Comparison of ENCODE assay signal across 8 mouse cellular contexts in the genomic region with DNA sequence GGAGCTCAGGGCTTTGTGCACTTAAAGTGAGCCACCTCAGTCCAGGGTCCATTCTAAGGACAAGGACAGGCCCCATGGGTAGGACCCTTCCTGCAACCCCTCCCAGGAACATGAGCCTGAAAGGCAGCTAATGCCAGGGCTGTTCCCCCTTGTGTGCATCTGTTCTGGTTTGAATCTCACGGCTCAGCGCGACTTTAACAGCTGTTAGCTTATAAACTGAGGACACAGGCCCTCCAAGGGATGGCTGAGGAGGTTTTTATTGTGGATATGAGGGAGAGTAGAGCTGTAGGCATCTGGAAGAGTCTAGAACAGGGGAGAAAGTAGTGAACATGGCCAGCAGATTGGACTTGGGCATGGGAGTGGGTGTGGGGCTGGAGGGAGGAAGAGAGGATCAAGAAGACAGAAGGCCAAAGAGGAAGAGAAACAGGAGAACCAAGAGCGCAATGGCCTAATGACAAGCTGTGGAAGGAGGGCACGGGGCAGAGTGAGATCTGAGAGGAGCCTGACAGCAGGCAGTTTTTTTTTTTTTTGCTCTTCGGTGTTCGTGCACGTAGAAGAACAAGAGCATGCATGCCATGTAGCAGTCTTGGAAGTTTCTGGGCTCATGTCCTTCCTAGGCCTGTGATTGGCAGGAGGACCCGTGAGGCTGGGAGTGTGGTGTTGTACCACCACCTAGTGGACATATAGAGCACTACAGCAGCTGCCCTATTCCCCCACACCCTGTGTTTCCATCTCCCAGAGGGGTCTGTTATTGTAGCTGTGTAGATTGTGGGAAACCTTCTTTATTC.
DNase-seq lines count a peak whose midpoint lies in the region; ATAC-seq and TF ChIP-seq lines count a peak whose summit lies in the region.

No protein-coding gene starts in this region.

- TF ChIP-seq CTCF in forebrain, postnatal 0 days (IDR thresholded peaks at IDR 0.05; ENCODE audit: low read depth): peak; percentile 98
- TF ChIP-seq CTCF in spleen, adult 2 months (IDR thresholded peaks at IDR 0.05; ENCODE audit: extremely low read depth, insufficient read depth, insufficient read length, insufficient replicate concordance): peak; percentile 87; the same call in 1 of the 2 replicates

- no peaks in the 10 kb centered on the region for H3K36me3 ChIP-seq in forebrain, postnatal 0 days (ENCODE audit: insufficient read depth)
- H3K36me3 ChIP-seq in macrophage (ENCODE audit: inconsistent target): no peaks in the 10 kb centered on the region
- no peaks in the 10 kb centered on the region for H3K36me3 ChIP-seq in spleen, adult 2 months (ENCODE audit: control insufficient read depth, insufficient read depth, low read length)

- peaks cover 80% of the 10 kb centered on the region for H3K79me2 ChIP-seq in macrophage (ENCODE audit: inconsistent target)

- peak overlapping the region; percentile 29; the same call in 1 of the 2 replicates for H3K27ac ChIP-seq in forebrain, postnatal 0 days (ENCODE audit: low read depth, low read length)
- peak overlapping the region; percentile 31 for H3K27ac ChIP-seq in macrophage
- no peak overlapping the region for H3K27ac ChIP-seq in spleen, adult 2 months (ENCODE audit: insufficient read depth, low read length)

- no peak overlapping the region for H3K4me2 ChIP-seq in forebrain, postnatal 0 days (ENCODE audit: low read depth)

- WGBS in forebrain, postnatal 0 days: 29% methylated on average over 9 of the region's 9 CpGs
- 29% methylated on average over 9 of the region's 9 CpGs for WGBS in macrophage (ENCODE audit: missing documents)
- WGBS in spleen, adult 2 months: 39% methylated on average over 9 of the region's 9 CpGs

- H3K9ac ChIP-seq in forebrain, postnatal 0 days: no peak overlapping the region

- H3K9me3 ChIP-seq in forebrain, postnatal 0 days (ENCODE audit: low read length): no peaks in the 10 kb centered on the region

- peaks cover 19% of the 10 kb centered on the region; the same call in 1 of the 2 replicates for H3K4me1 ChIP-seq in forebrain, postnatal 0 days (ENCODE audit: insufficient read depth)
- peaks cover 9% of the 10 kb centered on the region for H3K4me1 ChIP-seq in spleen, adult 2 months (ENCODE audit: control insufficient read depth, insufficient read depth, insufficient read length)

- ATAC-seq in forebrain, postnatal 0 days: peak; percentile 68

- no peaks in the 10 kb centered on the region for H3K27me3 ChIP-seq in forebrain, postnatal 0 days (ENCODE audit: insufficient read depth, low read length)
- no peaks in the 10 kb centered on the region for H3K27me3 ChIP-seq in spleen, adult 2 months (ENCODE audit: control insufficient read depth, insufficient read depth, low read length)

- peak; percentile 63 for DNase-seq in 416B (ENCODE audit: low read depth)
- DNase-seq in CD4-positive, CD25-positive, alpha-beta regulatory T cell, adult 2 months (ENCODE audit: low read depth, low spot score): peak; percentile 82
- peak; percentile 58 for DNase-seq in c-Kit-positive CD71-positive TER-119-positive erythroid progenitor cells, embryonic 14.5 days (ENCODE audit: low spot score)
- peak; percentile 92 for DNase-seq in forebrain, postnatal 0 days
- peak; percentile 70 for DNase-seq in kidney, adult 9 months
- peak in 1 of 2 experiments; percentile 33 for DNase-seq in spleen, adult 2 months (ENCODE audit: low read depth in 1 of 2, low spot score in 2 of 2)
- no peak for DNase-seq in ovary, postnatal 36 days (ENCODE audit: low spot score)

- no peak overlapping the region for H3K4me3 ChIP-seq in forebrain, postnatal 0 days (ENCODE audit: low read depth, low read length)
- no peak overlapping the region for H3K4me3 ChIP-seq in macrophage (ENCODE audit: inconsistent target)
- H3K4me3 ChIP-seq in spleen, adult 2 months (ENCODE audit: extremely low read depth, insufficient read depth, insufficient read length): no peak overlapping the region

- TF ChIP-seq POLR2A in spleen, adult 2 months (IDR thresholded peaks at IDR 0.05; ENCODE audit: low read depth, low read length): no peak
